Mouse (Mus musculus) right cerebral cortex, postnatal 4 days (tissue): ENCODE results near the gene Pnpla3.
"Not testable (repeated sequence)": the region's sequence is repeated elsewhere in the genome, so short reads cannot be mapped to it uniquely, and the experiment has no call there.

Experiments
- DNase-seq: peaks from one replicate; pipeline ENCODE4 v3.0.0-alpha.2; 2022

Pnpla3 gene

GRCm38 (mm10) chr15:84167600-84167999, at the start of gene Pnpla3:
TSS of gene Pnpla3 (plus strand) at chr15:84167837.
- peak; percentile 91 for DNase-seq

DNA sequence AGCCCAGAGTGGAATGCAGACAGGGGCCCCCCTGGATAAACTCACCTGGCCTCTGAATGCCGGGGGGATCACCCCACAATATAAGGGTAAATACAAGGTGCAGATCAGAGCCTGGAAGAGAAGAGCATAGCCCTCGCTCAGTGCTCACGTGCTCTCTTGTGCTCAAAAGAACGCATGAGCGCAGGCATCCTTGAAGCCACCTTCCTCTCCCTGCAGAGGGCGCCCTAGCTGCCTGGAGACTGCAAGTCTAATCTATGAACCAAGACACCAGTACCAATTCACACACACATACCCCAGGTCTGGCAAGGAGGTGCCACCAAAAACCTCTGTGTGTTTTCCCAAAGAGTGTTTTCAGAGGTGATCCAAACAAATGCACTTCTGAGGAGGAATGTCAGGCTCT, 47.0 kb upstream of the Pnpla3 start:
- DNase-seq, result peak; percentile 28

DNA sequence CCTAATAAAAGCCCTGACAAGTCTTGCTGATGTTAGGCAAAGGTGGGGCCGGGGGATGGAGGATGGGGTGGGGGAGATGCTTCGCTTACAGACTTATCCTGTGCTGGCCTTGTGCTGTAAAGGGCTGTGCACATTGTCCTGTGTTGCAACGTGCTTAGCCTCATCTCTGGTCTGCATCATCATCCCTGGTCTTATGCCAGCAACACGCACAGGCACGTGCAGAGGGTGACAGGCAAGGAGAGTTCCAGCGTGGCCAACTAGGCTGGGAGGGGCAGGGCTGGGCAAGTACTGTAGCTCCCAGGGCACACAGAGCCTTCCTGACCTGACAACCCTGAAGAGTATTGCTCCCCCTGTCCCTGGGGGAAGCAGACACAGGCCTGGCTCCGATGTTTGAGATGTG, 46.6 kb upstream of the Pnpla3 start:
- no peak for DNase-seq

GRCm38 (mm10) chr15:84123075-84123474, 44.6 kb upstream of the Pnpla3 start, which contains the start of gene Pnpla5:
TSS of gene Pnpla5 (minus strand) at chr15:84123175.
- DNase-seq, result no peak

GRCm38 (mm10) chr15:84124086-84124485, 43.6 kb upstream of the Pnpla3 start:
- DNase-seq, result no peak

DNA sequence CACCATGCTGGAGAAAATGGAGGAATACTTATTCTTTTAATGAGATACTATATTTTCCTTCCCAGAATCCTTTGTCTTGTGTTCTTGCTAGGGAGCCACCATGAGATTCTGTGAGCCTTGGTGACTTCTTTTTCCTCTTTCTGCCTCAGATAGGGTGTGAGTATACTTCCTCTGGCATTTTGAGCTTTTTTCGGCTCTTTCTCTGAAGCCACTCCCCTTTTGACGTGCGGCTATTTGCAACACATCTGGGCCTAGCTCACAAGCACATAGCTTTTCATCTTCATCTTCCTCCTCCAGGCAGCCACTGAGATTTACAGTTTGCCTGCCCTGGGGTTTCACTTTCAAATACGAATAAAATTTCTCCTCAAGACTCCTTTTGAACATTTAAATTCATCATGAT, 41.2 kb upstream of the Pnpla3 start:
- DNase-seq, result no peak

- no peak for DNase-seq
These were observed 40.8 kb upstream of the Pnpla3 start for GRCm38 (mm10) chr15:84126871-84127270.

- DNase-seq, result peak; percentile 17
These were observed 36.4 kb upstream of the Pnpla3 start for GRCm38 (mm10) chr15:84131096-84131786.

- DNase-seq, result no peak
These were observed 35.7 kb upstream of the Pnpla3 start for GRCm38 (mm10) chr15:84131971-84132370.

GRCm38 (mm10) chr15:84133440-84133839, 34.2 kb upstream of the Pnpla3 start:
- DNase-seq, result no peak

- peak; percentile 39 for DNase-seq
These were observed 32.2 kb upstream of the Pnpla3 start for GRCm38 (mm10) chr15:84135472-84135871.

DNA sequence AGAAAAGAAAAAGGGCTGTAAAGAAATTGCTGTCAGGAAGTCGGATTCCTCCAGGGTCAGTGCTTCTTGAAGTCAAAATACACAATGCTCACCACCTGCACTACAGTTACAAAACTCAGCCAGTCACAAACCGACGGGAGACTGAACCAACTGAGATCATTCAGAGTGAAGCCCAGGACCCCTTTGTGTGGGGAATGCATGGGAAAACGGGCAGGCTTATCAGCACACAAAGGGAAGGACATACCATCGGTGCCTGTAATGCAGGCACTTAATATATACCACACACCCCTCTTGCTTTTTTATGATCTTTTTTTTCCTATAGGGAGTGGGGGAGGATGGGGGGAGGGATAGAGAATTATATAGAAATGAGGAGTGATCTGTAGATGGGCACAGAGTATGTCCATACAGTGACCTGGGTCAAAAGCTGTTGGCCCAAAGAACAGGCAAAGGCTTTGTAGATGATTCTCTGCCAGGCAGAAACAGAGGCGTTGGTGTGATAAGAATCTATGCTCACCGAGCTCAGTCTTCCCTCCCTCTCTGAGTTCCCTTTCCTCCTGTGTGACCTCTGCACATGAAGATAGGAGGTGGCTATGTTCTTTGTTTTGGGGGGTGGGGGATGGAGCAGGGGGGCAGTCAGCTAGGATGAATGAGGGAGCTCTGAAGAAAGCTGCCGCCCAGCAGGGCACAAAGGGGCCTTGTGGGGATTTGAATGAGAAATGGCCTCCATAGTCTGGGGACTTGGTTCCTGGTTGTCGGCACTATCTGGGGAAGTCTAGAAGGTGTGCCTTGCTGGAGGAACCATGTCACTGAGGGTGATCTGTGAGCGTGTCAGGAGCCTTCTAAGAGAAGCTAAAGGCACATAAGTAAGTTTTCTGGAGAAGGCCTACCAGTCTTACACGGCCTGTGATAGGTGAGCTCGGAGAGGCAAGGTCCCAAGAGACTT, 30.9 kb upstream of the Pnpla3 start:
- DNase-seq, result no peak

GRCm38 (mm10) chr15:84139592-84140005, 28.0 kb upstream of the Pnpla3 start:
- no peak for DNase-seq

DNA sequence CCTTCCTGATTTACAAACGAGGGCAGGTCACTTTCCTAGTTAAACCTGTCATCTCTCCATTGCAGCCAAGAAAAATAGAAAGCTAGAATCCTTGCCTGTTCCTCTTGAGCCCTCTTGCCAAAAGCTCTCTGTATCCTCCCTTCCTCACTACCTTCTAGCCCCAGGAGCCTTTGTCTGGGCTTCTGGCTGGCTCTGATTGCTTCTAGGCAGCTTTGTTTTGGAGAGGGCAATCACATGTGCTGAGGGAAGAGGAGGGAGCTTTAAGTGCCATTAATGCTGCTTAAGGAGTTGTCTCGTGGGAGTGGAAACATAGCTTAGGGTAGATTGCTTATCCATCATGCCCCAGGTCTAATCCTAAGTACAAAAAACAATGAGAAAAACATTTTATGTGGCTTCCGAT, 27.5 kb upstream of the Pnpla3 start:
- DNase-seq, result no peak

GRCm38 (mm10) chr15:84140929-84141328, 26.7 kb upstream of the Pnpla3 start:
- no peak for DNase-seq

GRCm38 (mm10) chr15:84156158-84156557, 11.5 kb upstream of the Pnpla3 start:
- DNase-seq, result no peak

- DNase-seq, result not testable (repeated sequence)
These were observed 10.1 kb upstream of the Pnpla3 start for GRCm38 (mm10) chr15:84157530-84157929.

- DNase-seq, result no peak
These were observed 5.8 kb upstream of the Pnpla3 start for GRCm38 (mm10) chr15:84161871-84162270.

- no peak for DNase-seq
These were observed 819 bp upstream of the Pnpla3 start for GRCm38 (mm10) chr15:84166818-84167217.

DNA sequence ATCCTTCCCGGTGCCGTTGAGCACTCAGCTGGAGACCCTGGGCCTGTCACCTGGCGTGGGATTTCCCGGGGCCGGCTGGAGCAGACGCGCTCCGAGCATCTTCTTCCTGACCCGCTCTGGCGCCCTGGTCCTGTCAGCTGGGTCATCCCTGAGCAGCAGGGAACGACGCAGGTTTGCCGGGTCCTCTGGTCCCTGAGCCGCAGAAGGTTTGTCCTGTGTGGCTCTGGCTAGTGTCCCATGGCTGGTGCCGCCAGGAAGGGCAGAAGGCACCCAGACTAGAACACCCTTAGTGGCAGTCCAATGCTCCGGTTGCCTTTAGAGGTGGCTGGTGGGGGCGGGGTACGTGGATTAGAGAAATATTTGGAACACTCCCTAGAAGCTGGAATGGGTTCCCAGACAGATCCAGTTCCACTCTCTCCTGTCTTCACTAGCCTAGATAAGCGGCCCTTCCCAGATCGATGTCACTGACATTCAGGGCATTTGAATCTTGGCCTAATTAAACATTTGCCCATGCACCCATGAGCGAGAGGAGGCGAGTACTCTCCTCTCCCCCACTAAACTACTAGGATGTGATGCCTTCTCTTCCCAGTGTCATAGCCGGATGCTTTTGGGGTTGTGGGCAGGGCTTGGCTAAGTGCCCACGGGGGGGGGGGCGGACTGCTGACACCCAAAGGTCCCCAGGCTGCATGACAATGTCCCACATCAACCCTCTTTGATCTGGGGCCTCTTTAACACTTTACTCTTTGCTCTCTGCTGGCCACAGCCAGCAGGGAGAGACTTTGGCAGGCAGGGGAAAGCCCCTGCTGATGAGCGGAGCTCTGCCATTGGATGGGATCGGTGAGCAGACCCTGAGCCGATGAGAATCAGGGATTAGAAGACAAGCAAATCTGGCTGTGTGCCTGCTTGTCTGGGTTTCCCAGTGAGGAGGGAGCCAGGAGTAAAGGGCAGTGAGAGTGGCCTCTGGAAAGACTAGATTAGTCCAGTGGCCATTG, 829 bp downstream of the Pnpla3 start:
- DNase-seq, result peak; percentile 59

DNA sequence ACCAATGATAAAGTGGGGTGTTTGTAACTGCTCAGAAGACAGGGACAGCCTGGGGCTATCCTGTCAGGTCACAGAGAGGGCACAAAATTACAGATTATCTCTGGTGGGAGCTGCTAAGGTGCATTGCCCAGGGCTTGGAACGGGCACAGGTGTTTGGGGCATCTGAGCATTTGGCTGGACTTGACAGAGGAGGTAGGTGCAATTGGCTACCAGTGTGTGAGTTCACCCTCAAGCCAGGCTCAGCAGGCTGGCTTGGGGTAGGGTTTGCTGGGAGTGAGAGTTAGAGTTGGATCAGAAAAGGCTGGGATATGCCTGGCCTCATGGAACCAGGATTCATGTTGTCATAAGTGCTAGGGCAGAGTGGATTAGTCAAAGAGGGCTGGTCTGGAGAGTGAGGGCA, 1.9 kb downstream of the Pnpla3 start:
- DNase-seq, result no peak

GRCm38 (mm10) chr15:84171166-84171565, 3.5 kb downstream of the Pnpla3 start:
- DNase-seq, result no peak

DNA sequence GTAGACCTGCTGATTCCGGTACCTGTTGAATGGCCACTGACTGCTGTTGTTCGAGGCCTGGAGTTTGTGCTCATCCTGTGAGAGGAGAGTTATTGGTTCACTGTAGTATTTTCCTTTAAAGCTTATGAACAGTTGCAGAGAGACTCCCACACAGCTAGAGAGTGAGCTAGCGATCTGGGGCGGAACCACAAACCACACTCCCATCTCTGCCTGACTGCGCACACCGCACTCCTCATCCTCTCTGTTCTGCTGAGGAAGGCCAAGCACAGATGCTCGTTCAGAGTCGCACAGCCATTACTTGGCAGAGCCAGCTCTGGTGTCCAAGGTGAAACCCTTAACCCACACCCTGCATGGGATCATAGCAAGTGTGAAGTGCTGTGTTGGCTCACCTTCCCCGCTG, 11.1 kb downstream of the Pnpla3 start:
- no peak for DNase-seq
